ENCODE assay signal across 13 mouse cellular contexts in the genomic region with DNA sequence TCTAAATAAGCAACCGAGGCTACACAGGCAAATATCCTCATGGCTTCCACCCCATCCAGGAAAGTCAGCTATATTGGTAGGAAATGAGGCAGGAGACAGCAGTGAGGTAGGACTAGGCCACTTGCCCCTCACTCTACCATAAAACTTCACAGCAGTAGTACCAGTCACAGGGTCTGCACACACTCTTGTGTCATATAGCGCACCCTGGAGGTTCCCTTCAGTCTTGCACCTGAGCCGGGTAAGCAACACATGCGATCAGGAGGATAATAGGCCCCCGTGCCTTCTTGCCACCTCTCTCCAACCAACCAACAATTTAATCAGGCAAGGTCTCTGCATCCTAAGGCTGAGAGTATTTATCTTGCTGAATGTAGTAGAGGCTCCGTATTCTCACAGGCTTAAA.
A peak's percentile ranks its signal among the peaks of the same experiment; 100 is the strongest.
DNase-seq lines count a peak whose midpoint lies in the region; ATAC-seq and TF ChIP-seq lines count a peak whose summit lies in the region.
"Had no signal": no experiment of that assay in that cellular context is flagged by ENCODE, and none has a peak within 500 bp of the region (broad histone marks: within the 10 kb centered on the region; RNA-seq: fewer than 3 reads in every experiment).

No protein-coding gene starts in this region.

- no peaks in the 10 kb centered on the region for H3K27me3 ChIP-seq in liver, adult 2 months (ENCODE audit: control insufficient read depth, insufficient read depth, low read length)
- H3K27me3 ChIP-seq in liver, embryonic 12.5 days (replicated peaks), result no peaks in the 10 kb centered on the region
- H3K27me3 ChIP-seq: heart, embryonic 13.5 days; limb, embryonic 13.5 days; midbrain, embryonic 13.5 days had no signal

- no peak for TF ChIP-seq POLR2A in liver, adult 2 months (IDR thresholded peaks at IDR 0.05; ENCODE audit: extremely low read depth, insufficient read depth, low read length)

- H3K9me3 ChIP-seq in liver, embryonic 12.5 days (replicated peaks), result no peaks in the 10 kb centered on the region
- H3K9me3 ChIP-seq: heart, embryonic 13.5 days; limb, embryonic 13.5 days; midbrain, embryonic 13.5 days had no signal

- H3K9ac ChIP-seq in liver, adult 2 months (ENCODE audit: low read depth, low read length), result no peak overlapping the region
- no peak overlapping the region for H3K9ac ChIP-seq in liver, embryonic 12.5 days
- H3K9ac ChIP-seq: heart, embryonic 13.5 days; limb, embryonic 13.5 days; midbrain, embryonic 13.5 days had no signal

- H3K4me2 ChIP-seq in liver, embryonic 12.5 days, result no peak overlapping the region
- H3K4me2 ChIP-seq: heart, embryonic 13.5 days; limb, embryonic 13.5 days; midbrain, embryonic 13.5 days had no signal

- H3K36me3 ChIP-seq in liver, adult 2 months (ENCODE audit: control insufficient read depth, insufficient read depth, low read length), result no peaks in the 10 kb centered on the region
- no peaks in the 10 kb centered on the region for H3K36me3 ChIP-seq in liver, embryonic 12.5 days

- WGBS in liver, adult 2 months, result 81% methylated on average over 6 of the region's 6 CpGs
- WGBS in liver, embryonic 12.5 days (ENCODE audit: insufficient replicate concordance), result 69% methylated on average over 6 of the region's 6 CpGs

- no peaks in the 10 kb centered on the region for H3K79me2 ChIP-seq in liver, adult 2 months (ENCODE audit: control insufficient read depth, insufficient read depth, low read length)

- TF ChIP-seq CTCF in liver, adult 2 months (IDR thresholded peaks at IDR 0.05; ENCODE audit: low read depth, low read length), result peak; percentile 37; the same call in 1 of the 2 replicates

- no peaks in the 10 kb centered on the region for H3K4me1 ChIP-seq in liver, adult 2 months (ENCODE audit: control insufficient read depth, insufficient read depth, low read length)
- no peaks in the 10 kb centered on the region for H3K4me1 ChIP-seq in liver, embryonic 12.5 days
- H3K4me1 ChIP-seq: limb, embryonic 13.5 days had no signal

- no peak overlapping the region for H3K27ac ChIP-seq in liver, adult 2 months (replicated peaks; ENCODE audit: insufficient read depth, low read depth, low read length)
- no peak overlapping the region for H3K27ac ChIP-seq in liver, embryonic 12.5 days
- H3K27ac ChIP-seq: heart, embryonic 13.5 days; limb, embryonic 13.5 days; midbrain, embryonic 13.5 days had no signal

- no peak overlapping the region for H3K4me3 ChIP-seq in liver, adult 2 months (ENCODE audit: insufficient read depth, low read depth, low read length)
- no peak overlapping the region for H3K4me3 ChIP-seq in liver, embryonic 12.5 days
- H3K4me3 ChIP-seq: erythroblast, embryonic 14.5 days; heart, embryonic 13.5 days; limb, embryonic 13.5 days; midbrain, embryonic 13.5 days had no signal

- ATAC-seq in liver, embryonic 12.5 days, result no peak
- ATAC-seq in megakaryocyte progenitor cell, adult 5-6 weeks (replicated peaks; ENCODE audit: poor library complexity), result peak; percentile 52; the same call in 1 of the 2 replicates
- ATAC-seq: midbrain, embryonic 13.5 days had no signal

- intact Hi-C loops in gastrocnemius, postnatal 14 days (cut with DNase I; ENCODE audit: low total_unique reads), result loop anchor here (5.0 to 10.0 kb wide), 2 partner anchors 102 to 170 kb away; no protein-coding TSS in a partner anchor

- DNase-seq in gastrocnemius, postnatal 10 days, result peak; percentile 29
- no peak for DNase-seq in gastrocnemius, postnatal 14 days
- no peak for DNase-seq in liver, adult 2 months (ENCODE audit: extremely low read depth, low read depth, low spot score)
- peak; percentile 39 for DNase-seq in ES-CJ7 (ENCODE audit: low read depth, low spot score)
- DNase-seq in Muller cell, postnatal 12 days (ENCODE audit: inconsistent ontology term), result no peak
- DNase-seq in cerebellum, postnatal 25 days, result no peak
- DNase-seq: cerebellum, adult 18-20 months had no signal

Comparison
In these comparisons a context has a peak if more than half of its experiments do, and no peak if none do; other contexts are left out.
1. DNase-seq: peak in gastrocnemius, postnatal 10 days (single experiment) and ES-CJ7 (single experiment); none in gastrocnemius, postnatal 14 days (single experiment), liver, adult 2 months (single experiment), Muller cell, postnatal 12 days (single experiment) and cerebellum, postnatal 25 days (0 of 2).